Mouse (Mus musculus): ENCODE data around the gene Mocs3. TPM values are rescaled to one million over a fixed set of nuclear protein-coding genes. Genes with fewer than 3 reads are reported as not detected.
A peak's percentile ranks its signal among the peaks of the same experiment; 100 is the strongest.

Gene Mocs3
- total and polyA plus RNA-seq, 2 experiments from 2014 or later: 7.8 to 24.9 TPM

DNA sequence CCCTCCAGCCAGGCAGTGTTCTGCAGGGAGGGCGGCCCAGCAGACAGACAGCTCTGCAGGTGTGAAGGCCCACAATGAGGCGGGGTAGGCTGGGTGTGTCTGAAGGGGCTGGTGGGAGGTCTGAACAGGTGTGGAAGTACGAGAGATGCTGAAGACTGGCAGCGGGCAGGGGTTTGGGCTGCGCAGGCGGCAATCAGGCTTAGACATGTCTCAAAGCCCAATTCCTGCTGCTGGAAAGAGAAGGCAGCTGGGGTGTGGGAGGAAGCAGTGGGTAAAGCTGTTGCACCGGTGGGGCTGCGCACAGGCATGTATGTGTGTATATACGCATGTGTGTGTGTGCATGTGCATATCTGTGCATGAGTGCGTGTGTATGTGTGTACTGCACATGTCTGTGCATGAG lies 30.5 kb downstream of the Mocs3 start:
- no peak for DNase-seq (ENCODE audit: low spot score)
- no peak overlapping the region for H3K9ac ChIP-seq (replicated peaks; ENCODE audit: low read length)

DNA sequence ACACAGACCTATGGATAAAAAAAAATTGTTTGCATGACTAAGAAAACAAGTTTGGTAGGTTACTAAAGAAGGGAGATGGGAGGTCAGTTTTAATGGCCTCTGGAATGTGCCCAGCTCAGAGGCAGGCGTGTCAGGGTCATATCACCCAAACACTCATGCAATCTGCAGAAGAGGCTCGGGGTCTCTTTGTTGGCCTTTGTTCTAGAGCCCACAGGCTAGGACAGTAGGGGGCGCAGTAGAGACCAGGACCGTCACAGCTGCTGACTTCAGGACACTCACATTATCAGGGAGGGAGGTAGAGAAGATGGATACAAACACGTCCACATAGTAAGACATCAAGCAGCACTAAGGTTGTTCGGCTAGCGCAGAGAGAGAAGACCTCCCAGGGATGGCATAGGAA lies 37.6 kb downstream of the Mocs3 start:
- 50% methylated on average over 7 of the region's 7 CpGs for WGBS
- Histone ChIP-seq H3K9me3 (ENCODE audit: low read length) (no peaks in the 10 kb centered on the region), H3K27me3 (ENCODE audit: insufficient read depth, low read length) (no peaks in the 10 kb centered on the region), H3K4me3 (ENCODE audit: low read length) (no peak overlapping the region), H3K36me3 (ENCODE audit: insufficient read depth, low read length) (no peaks in the 10 kb centered on the region), H3K4me2 (ENCODE audit: low read depth, low read length) (no peak overlapping the region), H3K27ac (no peak overlapping the region), H3K4me1 (ENCODE audit: insufficient read depth, low read length) (no peaks in the 10 kb centered on the region), H3K9ac (replicated peaks; ENCODE audit: low read length) (no peak overlapping the region)
- TF ChIP-seq CTCF (IDR thresholded peaks at IDR 0.05; ENCODE audit: low read depth): peak; percentile 61
- DNase-seq (ENCODE audit: low spot score): no peak
- no peak for ATAC-seq

More for the DNA sequence above, 30.5 kb downstream of the Mocs3 start:
- ATAC-seq: no peak
- no peak for TF ChIP-seq CTCF (IDR thresholded peaks at IDR 0.05; ENCODE audit: low read depth)
- Histone ChIP-seq H3K4me1 (ENCODE audit: insufficient read depth, low read length) (no peaks in the 10 kb centered on the region), H3K4me3 (ENCODE audit: low read length) (no peak overlapping the region), H3K9me3 (ENCODE audit: low read length) (no peaks in the 10 kb centered on the region), H3K27me3 (ENCODE audit: insufficient read depth, low read length) (no peaks in the 10 kb centered on the region), H3K36me3 (ENCODE audit: insufficient read depth, low read length) (no peaks in the 10 kb centered on the region), H3K4me2 (ENCODE audit: low read depth, low read length) (no peak overlapping the region), H3K27ac (no peak overlapping the region)
- 93% methylated on average over 10 of the region's 10 CpGs for WGBS

DNA sequence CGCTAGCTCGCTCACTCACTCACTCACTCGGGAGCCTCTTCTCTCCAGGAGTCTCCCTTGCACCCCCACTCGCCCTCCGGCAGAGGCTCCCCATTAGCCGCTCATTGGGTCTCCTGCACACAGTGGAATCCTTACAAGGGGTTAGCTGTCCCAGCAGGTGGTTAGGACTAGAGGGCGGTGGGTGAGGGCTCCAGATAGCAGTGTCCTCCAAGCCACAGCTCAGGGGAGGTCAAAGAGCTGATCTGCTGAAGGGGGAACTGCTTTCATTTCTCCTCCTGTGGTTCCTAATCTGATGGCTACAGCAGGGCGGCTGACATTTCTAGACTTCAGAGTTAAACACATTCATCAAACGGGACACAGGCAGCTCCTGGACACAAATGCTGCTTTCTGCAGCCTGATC lies 43.0 kb downstream of the Mocs3 start:
- Histone ChIP-seq H3K27me3 (ENCODE audit: insufficient read depth, low read length) (peaks cover 3% of the 10 kb centered on the region; the same call in 1 of the 2 replicates), H3K4me2 (ENCODE audit: low read depth, low read length) (no peak overlapping the region), H3K9ac (replicated peaks; ENCODE audit: low read length) (no peak overlapping the region), H3K36me3 (ENCODE audit: insufficient read depth, low read length) (no peaks in the 10 kb centered on the region), H3K4me1 (ENCODE audit: insufficient read depth, low read length) (no peaks in the 10 kb centered on the region), H3K4me3 (ENCODE audit: low read length) (no peak overlapping the region), H3K27ac (no peak overlapping the region), H3K9me3 (ENCODE audit: low read length) (no peaks in the 10 kb centered on the region)
- DNase-seq (ENCODE audit: low spot score): no peak
- 56% methylated on average over 9 of the region's 9 CpGs for WGBS
- ATAC-seq: no peak
- no peak for TF ChIP-seq CTCF (IDR thresholded peaks at IDR 0.05; ENCODE audit: low read depth)

DNA sequence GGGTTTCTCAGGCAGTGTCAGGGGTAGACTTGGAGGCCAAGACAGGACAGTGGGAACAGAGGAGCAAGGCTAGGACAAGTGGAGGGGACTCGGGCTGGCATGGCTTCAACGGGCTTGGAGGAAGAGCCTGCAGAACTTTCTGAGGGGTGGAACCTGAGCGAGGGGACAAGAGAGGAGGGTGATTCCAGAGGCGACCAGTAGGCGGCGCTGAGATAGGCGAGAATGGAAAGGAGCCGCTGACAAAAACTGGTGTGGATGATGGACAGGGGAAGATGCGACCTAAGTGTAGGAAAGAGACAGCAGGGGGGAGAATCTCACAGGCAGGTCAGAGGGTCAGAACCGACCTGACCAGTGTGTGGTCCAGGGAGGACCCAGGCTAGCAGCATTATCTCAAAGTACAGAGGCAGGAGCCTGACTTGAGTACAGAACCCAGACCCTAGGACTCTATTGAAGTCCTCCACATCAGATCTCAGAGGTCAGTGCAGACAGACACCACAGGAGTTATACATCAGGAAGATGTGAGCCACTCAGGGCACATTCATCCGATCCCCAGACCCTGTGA lies 44.0 kb downstream of the Mocs3 start:
- no peaks in the 10 kb centered on the region for H3K36me3 ChIP-seq (ENCODE audit: insufficient read depth, low read length)
- WGBS: 10% methylated on average over 11 of the region's 11 CpGs
- ATAC-seq (no peak), DNase-seq (ENCODE audit: low spot score) (peak; percentile 73)
- peak; percentile 91 for TF ChIP-seq CTCF (IDR thresholded peaks at IDR 0.05; ENCODE audit: low read depth)
- H3K4me1 ChIP-seq (ENCODE audit: insufficient read depth, low read length): no peaks in the 10 kb centered on the region
- no peak overlapping the region for H3K27ac ChIP-seq
- H3K9ac ChIP-seq (replicated peaks; ENCODE audit: low read length): no peak overlapping the region
- H3K27me3 ChIP-seq (ENCODE audit: insufficient read depth, low read length): peaks cover 3% of the 10 kb centered on the region; the same call in 1 of the 2 replicates
- no peak overlapping the region for H3K4me3 ChIP-seq (ENCODE audit: low read length)
- H3K9me3 ChIP-seq (ENCODE audit: low read length): no peaks in the 10 kb centered on the region
- H3K4me2 ChIP-seq (ENCODE audit: low read depth, low read length): no peak overlapping the region

DNA sequence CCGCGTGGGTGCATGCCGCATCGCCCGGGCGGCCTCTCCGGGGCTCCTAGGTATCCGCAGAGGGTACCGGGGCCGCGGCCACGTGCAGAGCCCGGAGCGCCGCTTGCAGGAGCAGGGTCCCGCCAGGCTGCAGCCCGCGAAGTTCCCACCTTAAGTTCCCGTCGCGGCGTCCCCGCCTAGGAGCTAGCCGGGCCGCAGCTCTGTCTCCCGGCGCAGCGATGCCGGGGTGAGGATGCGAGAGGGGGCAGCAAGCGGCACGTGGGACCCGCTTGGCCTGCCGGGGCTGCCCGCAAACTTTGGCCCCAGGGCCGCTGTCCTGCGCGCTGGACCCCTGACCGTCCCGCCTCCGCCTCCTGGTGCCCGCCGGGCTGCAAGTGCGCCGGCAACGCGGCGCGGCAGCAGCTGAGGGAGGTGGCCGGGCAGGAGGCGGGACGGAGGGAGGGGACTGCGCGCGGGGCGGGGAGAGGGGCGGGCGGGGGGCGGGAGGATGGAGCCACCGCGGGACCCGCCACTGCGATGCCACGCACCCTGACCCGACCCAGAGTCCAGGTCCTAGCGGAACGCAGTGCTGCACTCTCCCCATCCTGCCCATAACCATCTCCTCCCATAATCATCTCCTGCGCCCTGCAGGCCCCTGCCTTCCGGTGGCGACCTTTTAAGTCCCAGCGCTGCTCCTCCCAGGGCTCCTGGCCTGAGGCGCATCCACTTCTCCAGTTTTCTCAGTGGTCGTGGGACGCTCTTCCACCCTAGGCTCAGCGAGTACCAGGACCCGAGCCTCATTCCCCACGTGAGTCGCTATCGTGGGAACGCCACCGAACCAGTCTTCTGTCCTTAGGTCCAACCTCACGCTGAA lies 50.5 kb downstream of the Mocs3 start:
- H3K36me3 ChIP-seq (ENCODE audit: insufficient read depth, low read length): no peaks in the 10 kb centered on the region

DNA sequence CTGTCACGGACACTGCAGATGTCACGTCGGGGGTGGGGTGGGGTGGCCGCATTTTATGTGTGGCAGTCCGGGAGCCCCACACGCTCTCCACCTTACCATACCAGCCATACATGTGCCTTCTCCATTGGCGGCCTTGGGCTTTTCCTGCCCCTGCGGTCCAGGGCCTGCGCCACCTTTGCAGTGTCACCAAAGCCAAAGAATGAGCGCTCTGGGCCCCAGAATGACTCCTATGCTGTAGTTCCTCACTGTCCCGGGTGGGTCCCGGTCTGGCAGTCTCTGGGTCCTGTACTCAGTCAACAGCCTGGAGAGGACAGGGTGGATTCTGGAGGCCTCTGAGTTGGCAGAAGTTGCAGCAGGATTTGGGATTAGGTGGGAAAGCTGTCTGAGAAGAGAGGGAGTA lies 51.2 kb downstream of the Mocs3 start, which contains the start of gene Kcng1:
Gene Kcng1, minus strand, starts transcription at position 155 of the 400 bp plus-strand sequence.
- DNase-seq (ENCODE audit: low spot score) (no peak), ATAC-seq (no peak)
- Histone ChIP-seq H3K36me3 (ENCODE audit: insufficient read depth, low read length) (no peaks in the 10 kb centered on the region), H3K4me1 (ENCODE audit: insufficient read depth, low read length) (no peaks in the 10 kb centered on the region), H3K27ac (no peak within 1 kb of the TSS), H3K27me3 (ENCODE audit: insufficient read depth, low read length) (peaks cover 8% of the 10 kb centered on the region; the same call in 1 of the 2 replicates), H3K4me2 (ENCODE audit: low read depth, low read length) (peak within 1 kb of the TSS; percentile 61), H3K9me3 (ENCODE audit: low read length) (no peaks in the 10 kb centered on the region), H3K9ac (replicated peaks; ENCODE audit: low read length) (0 out of 2 replicates have a peak within 1 kb of the TSS, but pooled peaks have one; percentile 37), H3K4me3 (ENCODE audit: low read length) (peak within 1 kb of the TSS; percentile 36)
- no peak for TF ChIP-seq CTCF (IDR thresholded peaks at IDR 0.05; ENCODE audit: low read depth)
- WGBS: 14% methylated on average over 12 of the region's 12 CpGs

More for the DNA sequence above, 50.5 kb downstream of the Mocs3 start:
- Histone ChIP-seq H3K27ac (no peak overlapping the region), H3K4me3 (ENCODE audit: low read length) (peak overlapping the region; percentile 36), H3K4me2 (ENCODE audit: low read depth, low read length) (peak overlapping the region; percentile 61), H3K27me3 (ENCODE audit: insufficient read depth, low read length) (peaks cover 8% of the 10 kb centered on the region; the same call in 1 of the 2 replicates), H3K9ac (replicated peaks; ENCODE audit: low read length) (0 out of 2 replicates have a peak overlapping the region, but pooled peaks have one; percentile 37), H3K4me1 (ENCODE audit: insufficient read depth, low read length) (no peaks in the 10 kb centered on the region), H3K9me3 (ENCODE audit: low read length) (no peaks in the 10 kb centered on the region)
- DNase-seq (ENCODE audit: low spot score): peak; percentile 38
- ATAC-seq: peak; percentile 42; the same call in 1 of the 2 replicates
- WGBS: 2% methylated on average over 65 of the region's 82 CpGs
- no peak for TF ChIP-seq CTCF (IDR thresholded peaks at IDR 0.05; ENCODE audit: low read depth)

Other genes with a start within 250 kb of the Mocs3 start
- 0.25 and 1.0 TPM in 2 replicates for gene Ripor3, start 220.0 kb upstream of the Mocs3 start, total RNA-seq (2014; rRNA removed)
- gene Ripor3, start 220.0 kb upstream of the Mocs3 start, polyA plus RNA-seq (2015; fragmentation: Nextera tagmentation; extraction: Ambion mirVana): 0.45 TPM in 2 replicates
- 5.1 and 7.7 TPM in 2 replicates for gene Pard6b, start 149.6 kb upstream of the Mocs3 start, total RNA-seq (2014; rRNA removed)
- 3.7 and 4.5 TPM in 2 replicates for gene Pard6b, start 149.6 kb upstream of the Mocs3 start, polyA plus RNA-seq (2015; fragmentation: Nextera tagmentation; extraction: Ambion mirVana)
- 37.5 and 47.1 TPM in 2 replicates for gene Adnp, start 23.5 kb upstream of the Mocs3 start, total RNA-seq (2014; rRNA removed)
- 11.1 and 14.1 TPM in 2 replicates for gene Adnp, start 23.5 kb upstream of the Mocs3 start, polyA plus RNA-seq (2015; fragmentation: Nextera tagmentation; extraction: Ambion mirVana)
- gene Gm20716, start 258 bp upstream of the Mocs3 start, total RNA-seq (2014; rRNA removed): 11.7 and 15.7 TPM in 2 replicates
- 14.3 and 14.4 TPM in 2 replicates for gene Gm20716, start 258 bp upstream of the Mocs3 start, polyA plus RNA-seq (2015; fragmentation: Nextera tagmentation; extraction: Ambion mirVana)
- 82.9 and 200 TPM in 2 replicates for gene Dpm1, start within 50 bp of the Mocs3 start, total RNA-seq (2014; rRNA removed)
- 99.2 and 104 TPM in 2 replicates for gene Dpm1, start within 50 bp of the Mocs3 start, polyA plus RNA-seq (2015; fragmentation: Nextera tagmentation; extraction: Ambion mirVana)
- gene Kcng1, start 51.1 kb downstream of the Mocs3 start, total RNA-seq (2014; rRNA removed): 0.32 and 0.89 TPM in 2 replicates
- 1.1 TPM in 2 replicates for gene Kcng1, start 51.1 kb downstream of the Mocs3 start, polyA plus RNA-seq (2015; fragmentation: Nextera tagmentation; extraction: Ambion mirVana)

Measured in hindbrain, postnatal 0 days (tissue).